Mouse (Mus musculus): Measurements from ENCODE around the gene Ccdc14.

DNA sequence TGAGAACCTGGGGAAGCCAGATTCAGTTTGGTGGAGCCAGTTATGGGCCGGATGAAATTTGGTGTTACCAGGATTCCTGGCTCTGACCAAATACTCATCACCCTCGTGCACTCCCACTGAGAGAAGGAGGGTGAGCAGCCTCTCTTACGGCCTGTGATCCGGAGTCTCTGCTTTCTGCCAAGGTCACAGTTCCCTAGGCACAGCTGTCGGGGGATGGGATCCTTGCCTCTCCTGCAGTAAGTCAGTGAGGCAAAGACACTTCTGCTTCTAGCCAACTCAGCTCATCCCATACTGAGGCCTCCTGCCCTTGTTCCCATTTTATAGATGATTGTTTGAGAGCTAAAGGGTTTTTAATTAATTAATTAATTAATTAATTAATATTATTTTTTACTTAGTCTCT lies 67.8 kb downstream of the Ccdc14 start:
- no peak for TF ChIP-seq CTCF (IDR thresholded peaks at IDR 0.05; ENCODE audit: low read depth, low read length)
- TF ChIP-seq POLR2A (IDR thresholded peaks at IDR 0.05; ENCODE audit: insufficient read depth, low read length), result no peak
- TF ChIP-seq EP300 (IDR thresholded peaks at IDR 0.05; ENCODE audit: insufficient read depth, low read depth, low read length), result no peak
